Mouse (Mus musculus) kidney, adult 2 months (tissue): Measurements from ENCODE around the gene Cflar.

ENCODE experiments used
- CTCF ChIP-seq: fragments of 200-500 bp; conservative IDR thresholded peaks from 2 replicates; pipeline ENCODE4 v1.5.1; 2011; ENCODE audit warnings: low read depth, mild to moderate bottlenecking, control low read depth, low read length, moderate library complexity, mixed read lengths; ENCODE audit not compliant: insufficient read depth, insufficient read length
- POLR2A ChIP-seq: fragments of 200-500 bp; IDR thresholded peaks from one replicate; pipeline ENCODE4 v1.6.1; 2011; ENCODE audit warnings: low read depth, low read length, control low read depth

DNA sequence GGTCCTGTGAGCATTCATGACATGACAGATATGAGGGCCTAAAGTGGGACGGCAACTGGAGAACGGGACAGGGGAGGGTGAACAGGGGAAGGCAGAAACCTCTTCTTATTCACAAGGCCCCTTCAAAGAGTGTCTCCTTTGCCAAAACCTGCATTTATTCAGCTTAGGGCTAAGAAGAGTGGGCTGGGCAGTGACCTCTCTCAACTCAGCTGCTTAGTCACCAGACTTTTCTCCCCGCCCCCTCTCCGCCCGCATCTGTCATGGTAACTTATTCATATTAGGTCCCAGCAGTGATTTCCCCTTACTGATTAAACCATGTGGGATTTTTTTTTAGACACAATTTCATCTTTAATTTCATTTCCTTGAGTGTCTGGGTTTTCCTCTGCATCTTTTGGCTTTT is 14.5 kb downstream of the Cflar start:
- TF ChIP-seq POLR2A: no peak
- TF ChIP-seq CTCF: no peak
